Mouse (Mus musculus): Measurements from ENCODE around the gene Dmrtc1a. TPM values are rescaled to one million over a fixed set of nuclear protein-coding genes. Genes with fewer than 3 reads are reported as not detected.
"Not testable (repeated sequence)": the region's sequence is repeated elsewhere in the genome, so short reads cannot be mapped to it uniquely, and the experiment has no call there.

Dmrtc1a gene
- 1.4 and 3.0 TPM in 2 replicates for polyA plus RNA-seq (2014; fragmentation: Nextera tagmentation; extraction: Ambion mirVana)

DNA sequence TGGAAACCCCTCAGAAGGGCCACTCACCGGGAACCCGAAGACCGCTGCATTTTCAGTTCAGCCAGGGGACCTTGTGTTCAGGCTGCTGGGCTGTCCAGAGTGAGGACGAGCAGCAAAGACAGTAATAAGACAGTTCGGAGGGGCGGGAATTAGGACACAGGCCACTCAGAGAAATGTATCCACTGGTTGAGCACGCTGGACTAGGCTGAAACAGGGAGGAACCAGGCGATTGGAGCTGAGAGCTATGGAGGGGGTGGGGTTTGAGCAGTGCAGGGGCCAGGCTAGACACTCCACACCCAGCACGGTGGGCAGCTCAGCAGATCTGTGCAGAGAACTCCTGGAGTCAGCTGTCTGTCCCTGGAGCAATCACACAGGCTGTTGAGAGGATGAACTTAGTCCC, at the start of gene Dmrtc1a, which contains the start of gene 1700011M02Rik:
Gene Dmrtc1a, minus strand, starts transcription at position 101 of the 400 bp plus-strand sequence.
Gene 1700011M02Rik, plus strand, starts transcription at position 319 of the 400 bp plus-strand sequence.
- H3K36me3 ChIP-seq (ENCODE audit: control insufficient read depth, insufficient read depth, low read length); ATAC-seq (ENCODE audit: low read depth): not testable (repeated sequence)
- WGBS: 86% methylated on average over 6 of the region's 9 CpGs

DNA sequence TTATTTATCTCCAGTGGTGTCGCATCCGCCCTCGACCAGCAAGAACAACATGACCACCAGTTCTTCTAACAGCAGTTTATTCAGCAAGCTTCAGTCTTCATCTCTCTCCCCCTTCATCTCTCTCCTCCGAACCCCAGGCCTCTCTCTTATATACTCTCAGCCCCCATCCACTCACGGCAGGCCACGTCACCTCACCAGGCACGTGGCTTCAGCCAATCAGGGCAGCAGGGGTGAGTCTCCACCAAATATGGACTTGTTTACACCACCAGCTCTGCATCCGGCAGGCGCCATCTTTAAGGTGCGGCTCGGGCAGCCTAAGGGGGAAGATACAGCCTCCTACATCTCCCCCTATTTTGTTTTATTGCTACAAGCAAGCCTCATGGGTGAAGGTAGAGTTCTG, 41.6 kb upstream of the Dmrtc1a start:
- not testable (repeated sequence) for H3K9me3 ChIP-seq (ENCODE audit: control insufficient read depth, low read length); H3K27me3 ChIP-seq (ENCODE audit: control insufficient read depth, insufficient read depth, low read length); ATAC-seq (ENCODE audit: low read depth); H3K9ac ChIP-seq (replicated peaks; ENCODE audit: low read depth, low read length); H3K4me1 ChIP-seq (ENCODE audit: control insufficient read depth, insufficient read depth, low read length); H3K36me3 ChIP-seq (ENCODE audit: control insufficient read depth, insufficient read depth, low read length); H3K27ac ChIP-seq (ENCODE audit: low read depth, low read length); H3K4me2 ChIP-seq (ENCODE audit: low read depth, low read length); H3K4me3 ChIP-seq (ENCODE audit: low read depth, low read length)
- WGBS: 91% methylated on average over 11 of the region's 11 CpGs

More for the DNA sequence above, at the start of gene Dmrtc1a, which contains the start of gene 1700011M02Rik:
- not testable (repeated sequence) for H3K4me3 ChIP-seq (ENCODE audit: low read depth, low read length); H3K4me1 ChIP-seq (ENCODE audit: control insufficient read depth, insufficient read depth, low read length); H3K27me3 ChIP-seq (ENCODE audit: control insufficient read depth, insufficient read depth, low read length); H3K4me2 ChIP-seq (ENCODE audit: low read depth, low read length); H3K9ac ChIP-seq (replicated peaks; ENCODE audit: low read depth, low read length); H3K9me3 ChIP-seq (ENCODE audit: control insufficient read depth, low read length); H3K27ac ChIP-seq (ENCODE audit: low read depth, low read length)

DNA sequence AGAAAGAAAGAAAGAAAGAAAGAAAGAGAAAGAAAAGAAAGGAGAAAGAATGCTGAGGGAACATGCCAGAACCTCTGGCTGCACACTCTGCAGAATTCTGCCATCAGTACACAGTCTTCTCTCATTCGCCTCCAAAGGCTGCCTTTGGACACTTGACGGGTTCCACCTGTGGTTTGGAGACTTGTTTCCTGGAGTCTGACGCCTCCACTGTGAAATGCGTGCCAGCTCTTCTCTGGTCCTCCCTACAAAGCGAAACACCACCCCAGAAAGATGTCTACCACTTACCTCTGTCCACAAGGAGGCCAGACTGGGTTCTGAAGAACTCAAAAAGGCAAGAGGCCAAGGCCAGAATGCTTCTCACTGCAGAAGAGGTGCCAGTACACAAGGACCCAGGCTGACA, 28.3 kb upstream of the Dmrtc1a start:
- Histone ChIP-seq H3K9me3 (ENCODE audit: control insufficient read depth, low read length) (no peaks in the 10 kb centered on the region), H3K9ac (replicated peaks; ENCODE audit: low read depth, low read length) (no peak overlapping the region), H3K27me3 (ENCODE audit: control insufficient read depth, insufficient read depth, low read length) (0 out of 2 replicates have a peak, but pooled peaks cover 2% of the 10 kb centered on the region), H3K27ac (ENCODE audit: low read depth, low read length) (no peak overlapping the region), H3K36me3 (ENCODE audit: control insufficient read depth, insufficient read depth, low read length) (no peaks in the 10 kb centered on the region), H3K4me1 (ENCODE audit: control insufficient read depth, insufficient read depth, low read length) (no peaks in the 10 kb centered on the region), H3K4me3 (ENCODE audit: low read depth, low read length) (no peak overlapping the region), H3K4me2 (ENCODE audit: low read depth, low read length) (no peak overlapping the region)
- WGBS: 76% methylated on average over 5 of the region's 5 CpGs
- no peak for ATAC-seq (ENCODE audit: low read depth)

DNA sequence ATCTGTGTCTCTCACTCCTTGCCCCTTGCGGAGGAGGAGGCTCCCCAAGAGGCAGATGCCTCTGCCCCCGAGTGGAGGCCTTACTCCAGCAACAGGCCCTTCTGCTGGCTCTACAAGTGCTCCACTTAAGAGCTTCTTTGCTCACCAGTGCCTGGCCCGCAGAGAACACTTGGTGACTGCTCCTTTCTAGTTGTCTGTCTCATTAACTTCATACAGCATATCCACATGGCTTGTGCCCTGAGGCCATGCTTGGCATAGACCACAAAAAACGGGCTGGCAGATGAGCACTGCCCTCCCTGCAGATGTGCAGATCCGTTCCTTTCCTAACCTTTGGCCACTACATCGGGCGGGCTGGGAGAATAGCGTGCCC, 25.9 kb upstream of the Dmrtc1a start:
- Histone ChIP-seq H3K9me3 (ENCODE audit: control insufficient read depth, low read length) (no peaks in the 10 kb centered on the region), H3K4me2 (ENCODE audit: low read depth, low read length) (peak overlapping the region; percentile 52), H3K4me1 (ENCODE audit: control insufficient read depth, insufficient read depth, low read length) (no peaks in the 10 kb centered on the region), H3K4me3 (ENCODE audit: low read depth, low read length) (peak overlapping the region; percentile 47), H3K27ac (ENCODE audit: low read depth, low read length) (no peak overlapping the region), H3K36me3 (ENCODE audit: control insufficient read depth, insufficient read depth, low read length) (no peaks in the 10 kb centered on the region), H3K9ac (replicated peaks; ENCODE audit: low read depth, low read length) (no peak overlapping the region), H3K27me3 (ENCODE audit: control insufficient read depth, insufficient read depth, low read length) (0 out of 2 replicates have a peak, but pooled peaks cover 2% of the 10 kb centered on the region)
- WGBS: 54% methylated on average over 8 of the region's 8 CpGs
- ATAC-seq (ENCODE audit: low read depth): no peak; the same call in none of the 2 replicates

DNA sequence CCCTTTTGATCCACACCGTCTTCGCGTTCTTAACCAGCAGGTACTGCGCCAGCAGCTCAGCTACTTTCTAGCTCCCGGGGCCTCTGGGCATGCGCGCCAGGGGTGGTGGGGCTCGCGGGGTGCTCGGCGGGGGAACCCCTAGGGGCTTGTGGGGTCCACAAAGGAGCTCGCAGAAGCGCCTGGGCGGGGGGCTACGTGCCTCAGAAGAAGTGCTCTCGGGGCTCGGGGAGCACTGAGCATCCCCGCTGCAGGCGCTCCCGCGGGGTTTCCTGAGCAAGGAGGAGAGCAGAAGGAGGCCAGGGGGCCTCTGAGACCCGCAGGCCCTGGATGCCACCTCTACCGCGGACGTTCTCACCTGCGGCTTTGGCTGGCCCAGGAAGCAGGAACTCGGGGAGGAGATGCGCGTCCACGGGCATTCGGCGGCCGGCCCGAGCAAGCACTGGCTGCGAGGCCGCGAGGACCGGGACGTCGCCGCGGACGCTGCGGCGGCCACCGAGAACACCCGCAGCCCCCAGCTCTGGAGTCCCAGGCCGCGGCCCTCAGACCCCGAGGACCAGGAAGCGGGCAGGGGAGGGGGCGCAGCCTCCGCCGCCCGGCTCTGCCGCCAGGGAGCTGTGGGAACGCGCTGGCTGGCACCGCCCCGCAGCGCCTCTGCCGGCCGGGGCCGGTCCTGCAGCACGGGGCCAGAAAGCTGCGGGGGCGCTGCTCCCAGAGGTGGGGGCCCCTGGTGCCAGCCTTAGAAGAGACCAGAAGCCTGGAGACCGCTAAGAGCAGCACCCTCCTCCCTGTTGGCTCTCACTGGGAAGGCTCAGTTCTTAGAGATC, 25.3 kb upstream of the Dmrtc1a start:
- no peaks in the 10 kb centered on the region for H3K4me1 ChIP-seq (ENCODE audit: control insufficient read depth, insufficient read depth, low read length)
- peak overlapping the region; percentile 47 for H3K4me3 ChIP-seq (ENCODE audit: low read depth, low read length)
- H3K27ac ChIP-seq (ENCODE audit: low read depth, low read length): no peak overlapping the region
- ATAC-seq (ENCODE audit: low read depth): peak; percentile 84
- H3K36me3 ChIP-seq (ENCODE audit: control insufficient read depth, insufficient read depth, low read length): no peaks in the 10 kb centered on the region
- no peaks in the 10 kb centered on the region for H3K9me3 ChIP-seq (ENCODE audit: control insufficient read depth, low read length)
- peak overlapping the region; percentile 52 for H3K4me2 ChIP-seq (ENCODE audit: low read depth, low read length)
- 19% methylated on average over 38 of the region's 68 CpGs for WGBS
- 0 out of 2 replicates have a peak, but pooled peaks cover 2% of the 10 kb centered on the region for H3K27me3 ChIP-seq (ENCODE audit: control insufficient read depth, insufficient read depth, low read length)
- peak overlapping the region; percentile 76 for H3K9ac ChIP-seq (replicated peaks; ENCODE audit: low read depth, low read length)

DNA sequence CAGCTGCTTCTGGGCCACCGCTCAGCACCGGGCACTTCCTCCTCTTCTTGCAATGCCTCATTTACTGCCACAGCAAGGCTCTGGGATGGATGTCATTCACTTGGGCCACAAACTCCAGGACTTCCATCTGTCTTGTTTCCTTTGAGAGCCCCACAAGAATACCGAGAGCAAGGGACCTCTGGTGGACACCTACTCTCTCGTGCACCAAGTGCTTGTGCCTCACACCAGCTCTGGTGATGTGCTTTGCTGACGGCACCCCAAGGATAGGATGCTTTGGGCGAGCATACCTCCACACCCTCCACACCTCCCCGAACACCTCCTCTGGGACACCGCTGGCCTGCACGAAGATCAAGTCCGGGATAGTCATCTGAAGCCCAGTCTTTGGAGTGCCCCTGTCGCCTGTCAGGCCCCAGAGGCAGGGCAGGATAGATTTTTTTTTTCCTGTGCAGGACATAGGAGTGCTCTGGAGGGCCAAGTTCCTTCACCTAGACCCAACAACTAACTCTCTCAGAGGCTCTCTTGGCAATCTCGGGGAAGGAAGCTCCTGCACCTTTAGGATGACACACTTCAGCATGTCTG, 24.6 kb upstream of the Dmrtc1a start:
- Histone ChIP-seq H3K4me2 (ENCODE audit: low read depth, low read length) (peak overlapping the region; percentile 52), H3K9me3 (ENCODE audit: control insufficient read depth, low read length) (no peaks in the 10 kb centered on the region), H3K4me1 (ENCODE audit: control insufficient read depth, insufficient read depth, low read length) (no peaks in the 10 kb centered on the region), H3K27ac (ENCODE audit: low read depth, low read length) (no peak overlapping the region), H3K36me3 (ENCODE audit: control insufficient read depth, insufficient read depth, low read length) (no peaks in the 10 kb centered on the region), H3K4me3 (ENCODE audit: low read depth, low read length) (peak overlapping the region; percentile 47), H3K27me3 (ENCODE audit: control insufficient read depth, insufficient read depth, low read length) (0 out of 2 replicates have a peak, but pooled peaks cover 2% of the 10 kb centered on the region), H3K9ac (replicated peaks; ENCODE audit: low read depth, low read length) (peak overlapping the region; percentile 76)
- peak; percentile 21; the same call in 1 of the 2 replicates for ATAC-seq (ENCODE audit: low read depth)
- whole genome bisulfite sequencing: 41% methylated on average over 12 of the region's 12 CpGs

DNA sequence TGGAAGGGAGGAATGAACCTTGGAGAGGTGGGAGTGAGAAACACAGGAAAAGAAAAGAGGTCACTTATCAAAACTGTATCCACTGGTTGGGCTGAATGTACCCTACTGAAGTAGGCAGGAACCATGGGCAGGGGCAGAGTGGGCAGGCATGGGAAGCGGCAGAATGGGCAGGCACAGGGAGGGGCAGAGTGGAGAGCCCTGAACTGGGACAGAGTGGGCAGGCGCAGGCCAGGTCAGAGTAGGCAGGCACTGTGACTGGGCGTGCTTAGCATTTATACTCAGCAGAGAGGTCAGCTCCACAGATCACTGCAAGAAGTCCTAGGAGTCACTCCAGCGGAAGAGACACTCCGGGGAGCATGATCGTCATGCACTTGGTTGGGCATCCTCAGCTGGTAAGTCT, 19.6 kb upstream of the Dmrtc1a start, which contains the start of gene 1700018G05Rik:
Gene 1700018G05Rik, plus strand, starts transcription at position 301 of the 400 bp plus-strand sequence.
- H3K4me1 ChIP-seq (ENCODE audit: control insufficient read depth, insufficient read depth, low read length); H3K27me3 ChIP-seq (ENCODE audit: control insufficient read depth, insufficient read depth, low read length); H3K9ac ChIP-seq (replicated peaks; ENCODE audit: low read depth, low read length); H3K4me3 ChIP-seq (ENCODE audit: low read depth, low read length); H3K36me3 ChIP-seq (ENCODE audit: control insufficient read depth, insufficient read depth, low read length); ATAC-seq (ENCODE audit: low read depth); H3K9me3 ChIP-seq (ENCODE audit: control insufficient read depth, low read length); H3K4me2 ChIP-seq (ENCODE audit: low read depth, low read length); H3K27ac ChIP-seq (ENCODE audit: low read depth, low read length): not testable (repeated sequence)
- 89% methylated on average over 5 of the region's 6 CpGs for WGBS

DNA sequence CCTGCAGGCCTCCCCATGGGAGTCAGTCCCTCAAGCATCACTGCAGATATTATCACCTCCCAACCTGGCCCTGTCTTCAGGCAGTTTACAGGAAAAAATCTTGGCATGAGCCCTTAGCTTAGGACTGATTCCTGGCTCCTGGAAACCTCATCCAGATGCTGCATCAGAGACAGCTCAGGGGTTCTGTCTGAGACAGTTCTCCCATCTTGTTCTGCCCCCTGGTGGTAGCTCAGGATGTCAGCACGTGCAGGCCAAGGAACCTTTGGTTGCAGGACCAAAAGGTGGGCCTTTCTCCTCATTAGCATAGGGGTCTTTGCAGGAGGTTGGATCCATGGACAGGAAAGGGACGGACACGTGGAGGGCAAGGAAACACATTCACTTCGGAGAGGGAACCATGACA, 18.2 kb upstream of the Dmrtc1a start:
- H3K4me3 ChIP-seq (ENCODE audit: low read depth, low read length); H3K4me2 ChIP-seq (ENCODE audit: low read depth, low read length); H3K27me3 ChIP-seq (ENCODE audit: control insufficient read depth, insufficient read depth, low read length); H3K9me3 ChIP-seq (ENCODE audit: control insufficient read depth, low read length); H3K9ac ChIP-seq (replicated peaks; ENCODE audit: low read depth, low read length); H3K27ac ChIP-seq (ENCODE audit: low read depth, low read length); H3K4me1 ChIP-seq (ENCODE audit: control insufficient read depth, insufficient read depth, low read length); H3K36me3 ChIP-seq (ENCODE audit: control insufficient read depth, insufficient read depth, low read length): not testable (repeated sequence)
- ATAC-seq (ENCODE audit: low read depth): peak; percentile 66; the same call in 1 of the 2 replicates
- WGBS: 23% methylated on average over 4 of the region's 4 CpGs

DNA sequence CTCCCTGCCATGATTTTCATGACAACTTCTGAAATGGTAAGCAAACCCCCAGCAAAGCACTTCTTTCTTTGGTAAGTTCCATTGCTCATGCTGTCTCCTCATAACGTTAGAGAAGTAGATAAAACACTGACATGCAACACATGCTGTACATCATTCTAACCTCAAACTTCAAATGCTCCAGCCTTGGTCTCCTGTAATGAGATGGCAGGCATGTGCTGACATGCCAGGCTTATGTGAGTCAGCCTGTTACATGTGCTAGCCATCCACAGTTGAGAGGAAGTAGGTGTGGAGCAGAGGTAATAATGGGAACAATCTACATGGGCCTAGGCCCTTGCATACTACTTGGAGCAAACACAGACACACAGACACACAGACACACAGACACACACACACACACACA, 6.3 kb upstream of the Dmrtc1a start:
- not testable (repeated sequence) for H3K27me3 ChIP-seq (ENCODE audit: control insufficient read depth, insufficient read depth, low read length); H3K4me2 ChIP-seq (ENCODE audit: low read depth, low read length); H3K9ac ChIP-seq (replicated peaks; ENCODE audit: low read depth, low read length); H3K4me3 ChIP-seq (ENCODE audit: low read depth, low read length); H3K9me3 ChIP-seq (ENCODE audit: control insufficient read depth, low read length); H3K27ac ChIP-seq (ENCODE audit: low read depth, low read length); ATAC-seq (ENCODE audit: low read depth); H3K36me3 ChIP-seq (ENCODE audit: control insufficient read depth, insufficient read depth, low read length); H3K4me1 ChIP-seq (ENCODE audit: control insufficient read depth, insufficient read depth, low read length)
- 80% methylated on average over 1 of the region's 1 CpGs for WGBS

All from neural tube, embryonic 14.5 days (tissue).